Mouse (Mus musculus) heart, postnatal 0 days (tissue): ENCODE data around the gene Arhgef10l.

Experiments
- CTCF ChIP-seq: IDR thresholded peaks from 2 replicates; pipeline ENCODE4 v1.5.1; 2016; ENCODE audit warnings: antibody characterized with exemption, control low read depth, low read depth
- EP300 ChIP-seq: IDR thresholded peaks from 2 replicates; pipeline ENCODE4 v1.6.1; 2016; ENCODE audit warnings: antibody characterized with exemption, low read depth

- TF ChIP-seq CTCF, result no peak
- no peak for TF ChIP-seq EP300
Measured at GRCm38 (mm10) chr4:140714586-140714985, 48.8 kb upstream of the Arhgef10l start.
